Mouse (Mus musculus) ovary, adult 10 weeks (tissue): ENCODE results near the gene Rcc1. TPM values are rescaled to one million over a fixed set of nuclear protein-coding genes. Genes with fewer than 3 reads are reported as not detected.

ENCODE experiments used
- polyA plus RNA-seq: library from polyadenylated mRNA; stranded (reverse); fragments of 350-450 nt; fragmentation: Illumina TruSeq; extraction: RNeasy Lipid Tissue Mini Kit (QIAGEN cat#74804); gene quantifications from one replicate; pipeline ENCODE4 v1.2.3, GENCODE M21; 2014

Gene Rcc1
- polyA plus RNA-seq: 6.0 TPM

GRCm38 (mm10) chr4:132353481-132353885, at the start of gene Rcc1:
Gene Rcc1 (minus strand): TSS chr4:132353605.

GRCm38 (mm10) chr4:132329115-132329834, 24.1 kb downstream of the Rcc1 start, which contains the start of gene Trnau1ap:
Gene Trnau1ap (minus strand): TSS chr4:132329538.

GRCm38 (mm10) chr4:132302939-132303479, 50.4 kb downstream of the Rcc1 start, which contains the start of gene Rab42:
Gene Rab42 (minus strand): TSS chr4:132303385.

Other genes with a start within 250 kb of the Rcc1 start
- gene Oprd1, start 209.1 kb downstream of the Rcc1 start, polyA plus RNA-seq: not detected
- 121 TPM for gene Ythdf2, start 141.3 kb downstream of the Rcc1 start, polyA plus RNA-seq
- 7.8 TPM for gene Gmeb1, start 92.0 kb downstream of the Rcc1 start, polyA plus RNA-seq
- 18.2 TPM for gene Taf12, start 79.2 kb downstream of the Rcc1 start, polyA plus RNA-seq
- gene Rab42, start 50.2 kb downstream of the Rcc1 start, polyA plus RNA-seq: not detected
- gene Trnau1ap, start 24.1 kb downstream of the Rcc1 start, polyA plus RNA-seq: 8.9 TPM
- gene Phactr4, start 68.9 kb upstream of the Rcc1 start, polyA plus RNA-seq: 18.1 TPM
- 2.5 TPM for gene Med18, start 110.3 kb upstream of the Rcc1 start, polyA plus RNA-seq
- 0.54 TPM for gene Sesn2, start 156.9 kb upstream of the Rcc1 start, polyA plus RNA-seq
- gene Atpif1, start 180.1 kb upstream of the Rcc1 start, polyA plus RNA-seq: 228 TPM
- gene Dnajc8, start 181.9 kb upstream of the Rcc1 start, polyA plus RNA-seq: 354 TPM
- 2.3 TPM for gene Ptafr, start 210.5 kb upstream of the Rcc1 start, polyA plus RNA-seq